Mouse (Mus musculus): ENCODE measurements at regions not wholly inside any gene's neighbourhood (a gene's known extent, or its start where the extent isn't known, plus 50 kb on each side); places are given as distances from the start of the nearest gene placed in this dataset.

DNA sequence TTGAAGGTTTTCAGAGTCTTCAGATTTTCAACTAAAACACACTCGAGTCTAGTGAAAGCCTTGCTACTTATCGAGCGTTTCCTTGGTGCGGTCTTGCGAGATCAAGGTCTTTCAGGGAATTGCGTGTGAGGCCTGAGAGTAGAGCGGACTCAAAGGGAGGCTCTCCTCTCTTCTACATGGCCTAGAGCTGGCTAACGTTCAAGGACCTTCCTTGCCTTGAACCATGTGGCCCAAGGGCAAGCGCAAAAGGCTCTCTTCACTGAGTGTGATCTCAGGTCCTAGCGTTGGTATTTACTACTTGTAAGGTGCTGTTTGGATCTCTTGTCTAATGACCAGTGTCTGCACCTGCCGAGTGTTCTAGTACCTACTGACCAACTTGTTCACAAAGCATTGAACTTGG, 324.4 kb downstream of the Gm45692 start:
- no peak for DNase-seq (ENCODE audit: low spot score)

DNA sequence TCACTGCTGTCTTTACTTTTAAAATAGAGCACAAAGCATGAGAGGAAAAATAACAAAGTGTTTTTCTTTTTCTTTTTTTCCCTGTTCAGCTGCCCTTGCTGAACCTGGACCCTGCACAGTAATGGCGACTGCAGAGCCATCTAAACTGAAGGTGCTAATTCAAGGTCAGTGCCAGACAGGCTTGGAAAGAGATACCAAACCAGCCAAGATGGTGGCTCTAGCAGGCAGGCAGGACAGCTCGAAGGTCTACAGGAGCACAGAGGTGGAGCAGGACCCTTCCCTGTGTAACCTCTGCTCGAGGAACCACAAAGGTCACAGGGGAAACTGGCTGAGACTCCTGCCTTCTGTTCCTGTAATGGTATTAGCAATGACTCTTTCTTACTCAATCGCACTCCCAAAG, 326.7 kb downstream of the Gm45692 start:
- DNase-seq (ENCODE audit: low spot score), result no peak

DNA sequence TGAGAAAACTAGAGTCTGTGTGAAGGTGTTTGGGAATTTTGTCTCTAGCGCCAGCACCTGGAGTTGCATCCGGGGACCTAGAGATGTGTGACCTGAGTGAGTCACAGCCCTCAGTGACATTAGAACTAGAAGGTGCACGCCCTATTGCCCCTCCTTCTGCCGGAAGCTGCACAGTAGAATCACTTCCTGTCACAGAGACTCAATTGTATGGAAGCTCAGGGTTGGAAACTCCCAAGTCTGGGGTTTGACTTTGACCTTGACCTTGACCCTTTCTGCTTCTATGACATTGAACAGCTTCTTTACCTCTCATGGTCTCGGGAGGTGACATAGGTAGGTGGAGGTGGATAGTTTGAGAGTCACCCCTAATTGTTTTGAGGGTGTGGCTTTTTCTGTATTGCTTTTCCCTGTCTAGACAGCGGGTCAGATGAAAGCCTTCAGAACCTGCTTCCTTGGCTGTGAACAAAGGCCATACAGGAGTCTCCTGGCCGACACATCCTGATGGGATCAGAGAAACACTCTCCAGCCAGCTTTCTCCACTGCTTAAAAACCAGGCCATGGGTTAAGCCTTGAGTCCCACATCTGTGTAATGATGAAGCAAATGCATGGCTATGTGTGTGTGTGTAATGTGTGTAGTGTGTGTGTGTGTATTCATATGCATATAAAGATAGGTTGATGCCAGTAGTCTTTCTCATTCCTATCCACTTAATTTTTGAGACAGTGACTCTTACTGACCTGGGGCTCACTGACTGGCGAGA, 328.7 kb downstream of the Gm45692 start:
- DNase-seq (ENCODE audit: low spot score), result no peak

DNA sequence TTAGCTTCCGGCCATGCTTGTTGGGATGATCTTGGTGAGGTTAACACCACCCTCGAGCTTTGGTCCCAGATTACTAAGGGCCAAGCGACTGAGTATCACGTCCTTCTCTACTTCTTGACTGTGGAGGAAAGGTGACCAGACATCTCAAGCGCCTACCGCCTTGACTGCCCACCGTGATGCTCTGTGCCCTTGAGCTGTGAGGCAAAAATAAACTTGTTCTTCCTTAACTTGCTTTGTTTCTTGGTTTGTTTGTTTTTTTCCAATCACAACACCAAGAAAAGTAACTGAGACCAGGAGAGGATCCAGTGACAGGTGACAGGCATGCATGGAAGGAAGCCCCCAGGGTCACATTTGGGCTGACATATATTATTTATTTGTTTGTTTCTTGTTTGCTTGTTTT, 330.0 kb downstream of the Gm45692 start:
- no peak for DNase-seq (ENCODE audit: low spot score)

DNA sequence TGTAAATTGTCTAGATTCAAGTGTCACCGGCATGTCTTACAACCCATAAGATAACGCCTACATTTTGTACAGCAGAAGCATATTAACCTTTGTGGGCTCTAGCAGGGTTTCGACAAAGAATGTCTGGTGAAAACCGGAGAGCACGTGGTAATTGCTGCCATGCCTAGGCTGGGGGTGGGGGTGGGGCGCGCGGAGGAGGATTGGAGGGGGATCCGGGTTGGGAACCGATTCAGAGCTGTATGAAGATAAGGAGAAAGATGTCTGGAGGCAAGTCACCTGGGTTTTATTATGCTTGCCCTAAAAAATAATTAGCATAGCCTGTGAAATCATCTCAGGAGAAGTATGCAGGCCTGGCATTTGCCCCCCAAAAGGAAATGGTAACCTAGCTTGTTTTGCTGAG, 331.2 kb downstream of the Gm45692 start:
- DNase-seq (ENCODE audit: low spot score), result no peak

DNA sequence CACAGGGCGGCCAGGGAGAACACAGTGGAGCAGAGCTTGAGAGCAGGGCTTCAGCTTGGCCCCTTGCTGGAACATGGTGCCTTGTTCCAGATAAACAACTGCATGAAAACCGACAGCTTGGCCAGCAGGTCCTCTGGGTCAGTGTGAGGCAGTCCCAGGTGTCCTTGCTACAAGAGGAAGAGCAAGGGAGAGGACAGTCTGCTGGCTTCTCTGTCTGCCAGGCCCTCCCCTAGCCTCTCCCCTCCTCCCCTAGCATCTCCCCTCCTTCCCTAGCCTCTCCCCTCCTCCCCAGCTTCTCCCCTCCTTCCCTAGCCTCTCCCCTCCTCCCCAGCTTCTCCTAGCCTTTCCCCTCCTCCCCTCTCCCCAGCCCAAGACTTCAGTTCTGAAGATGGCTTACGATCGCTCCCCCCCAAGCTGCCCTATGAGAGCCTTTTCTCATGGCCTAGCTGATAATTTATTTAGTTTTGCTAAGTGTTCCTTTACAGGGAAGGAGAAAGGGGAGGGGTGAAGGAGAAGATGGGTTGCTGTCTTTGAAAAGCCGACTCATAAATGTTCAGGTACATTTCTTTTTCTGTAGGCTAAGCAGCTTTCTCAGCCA, 333.7 kb downstream of the Gm45692 start:
- no peak for DNase-seq (ENCODE audit: low spot score)

DNA sequence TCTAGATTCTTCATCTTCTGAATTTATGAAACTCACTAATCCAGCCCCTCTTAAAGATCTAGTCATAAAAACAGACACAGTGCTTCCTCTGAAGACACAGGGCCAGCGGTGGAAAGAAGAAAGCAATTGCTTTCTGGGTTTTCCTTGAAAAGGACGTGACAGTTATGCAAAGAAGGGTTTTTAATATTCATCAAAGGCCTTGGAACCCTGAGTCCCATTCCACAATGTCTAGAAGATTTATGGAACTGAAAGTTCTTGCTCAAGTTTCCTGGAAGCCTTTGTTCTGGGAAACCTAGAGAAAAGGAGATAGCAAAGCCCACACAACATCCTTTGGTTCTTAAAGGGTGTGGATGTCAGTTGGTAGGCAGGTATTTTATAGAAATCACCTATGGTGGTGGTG, 346.0 kb downstream of the Gm45692 start:
- no peak for DNase-seq (ENCODE audit: low spot score)

DNA sequence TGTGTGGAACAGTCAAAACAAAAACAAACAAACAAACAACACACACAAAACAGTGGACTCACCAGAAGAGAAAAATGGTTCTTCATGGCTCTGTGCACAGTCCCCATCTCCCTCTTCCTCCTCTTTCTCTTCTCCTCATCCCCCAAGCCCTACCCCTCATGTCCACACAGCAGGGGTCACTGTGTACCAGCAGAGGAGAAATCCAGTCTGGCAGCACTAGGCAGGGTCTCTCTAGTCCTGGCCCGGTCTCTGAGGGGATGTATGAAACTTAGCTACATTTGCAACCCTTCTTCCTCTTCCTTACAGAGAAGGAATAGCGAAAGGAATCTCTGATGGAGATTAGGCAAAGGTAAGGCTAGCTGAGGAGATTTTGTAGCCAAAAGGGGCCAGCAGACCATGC, 349.1 kb downstream of the Gm45692 start:
- DNase-seq (ENCODE audit: low spot score), result no peak

DNA sequence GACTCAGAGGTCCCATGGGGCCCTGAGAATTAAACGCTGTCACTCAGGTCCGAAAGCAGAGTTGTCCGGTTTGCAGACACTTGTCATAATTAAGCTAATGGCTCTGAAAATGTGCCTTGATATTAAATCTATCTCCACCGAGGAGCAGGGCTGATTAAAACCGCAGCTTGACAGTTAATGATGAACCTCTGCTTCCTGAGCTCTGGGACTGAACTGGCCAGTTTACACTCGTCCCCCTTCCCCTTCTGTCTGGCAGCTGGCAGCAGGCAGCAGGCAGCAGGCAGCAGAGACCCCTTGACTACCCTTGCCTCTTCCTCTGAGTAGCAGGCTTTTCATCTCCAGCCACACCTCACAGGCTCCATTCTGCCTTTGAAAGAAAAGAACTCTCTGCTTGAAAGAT, 350.4 kb downstream of the Gm45692 start:
- DNase-seq (ENCODE audit: low spot score), result no peak

DNA sequence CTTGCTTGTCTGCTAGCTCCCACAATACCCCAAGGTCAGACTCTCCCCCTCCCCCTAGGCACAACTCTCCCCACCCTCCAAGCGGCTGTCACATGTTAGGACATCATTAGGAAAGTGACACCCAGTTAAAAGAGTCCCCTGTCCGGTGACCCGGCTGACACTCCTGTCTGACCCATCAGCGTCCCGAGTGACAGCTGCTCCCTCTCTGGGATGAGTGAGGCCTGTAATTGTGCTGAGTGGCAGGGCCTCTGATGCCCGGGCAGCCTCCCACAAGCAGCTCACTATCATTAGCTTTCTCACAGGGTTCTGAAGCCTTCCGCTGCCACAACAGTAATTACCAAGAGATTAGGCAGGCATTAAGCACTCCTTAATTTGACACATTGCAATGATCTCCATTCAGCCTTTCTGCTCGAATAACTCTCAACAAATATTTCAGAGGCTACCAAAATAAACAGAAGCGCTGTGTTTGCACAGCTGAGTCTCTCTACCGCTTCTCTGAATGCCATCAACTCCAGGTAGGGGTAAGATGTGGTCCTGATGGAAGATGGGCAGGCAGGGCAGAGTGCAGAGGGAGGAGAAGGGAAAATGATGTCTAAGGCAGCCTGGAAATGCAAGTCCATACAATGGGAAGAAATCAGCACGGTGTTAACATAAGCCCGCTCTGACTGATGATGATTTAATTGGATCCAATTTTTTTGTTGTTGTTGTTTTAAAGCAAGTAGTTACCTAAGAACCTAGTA, 352.6 kb downstream of the Gm45692 start:
- DNase-seq (ENCODE audit: low spot score), result no peak

DNA sequence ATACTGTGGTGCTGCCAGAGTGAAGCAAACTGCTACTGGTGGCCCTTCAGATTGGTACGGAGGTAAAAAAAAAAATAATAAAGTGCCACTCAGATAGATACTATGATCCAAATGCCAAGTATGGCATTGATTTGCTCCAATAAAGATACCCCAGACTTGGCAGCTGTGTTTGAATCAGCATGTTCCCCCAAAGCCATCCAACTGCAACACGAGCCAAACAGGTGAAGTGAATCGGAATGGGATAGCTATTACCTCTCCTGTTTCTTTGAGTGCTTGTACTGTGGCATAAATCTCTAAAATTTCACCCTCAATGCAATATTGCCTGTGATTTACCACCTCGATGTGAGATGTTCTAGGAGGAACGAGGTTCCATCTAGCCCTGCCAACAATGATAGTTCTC, 365.4 kb downstream of the Gm45692 start:
- DNase-seq (ENCODE audit: low spot score), result no peak

DNA sequence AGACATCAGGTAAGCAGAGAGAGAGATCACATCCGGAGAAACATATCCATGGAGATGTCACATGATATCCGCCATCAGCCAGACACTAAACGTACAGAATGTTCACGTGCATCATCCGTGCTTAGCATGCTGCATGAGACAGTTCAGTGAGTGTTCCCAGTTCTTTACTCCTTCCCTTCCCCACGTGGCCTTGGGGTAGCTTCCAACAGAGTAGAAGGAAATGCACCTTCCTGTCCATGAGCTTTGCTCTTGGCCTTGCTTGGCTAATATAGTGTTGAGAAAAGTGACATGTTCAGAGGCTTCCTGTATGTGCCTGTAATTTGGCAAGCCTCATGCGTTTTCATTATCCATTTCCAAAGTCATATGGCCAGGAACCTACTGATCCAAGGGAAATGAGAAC, 368.5 kb downstream of the Gm45692 start:
- no peak for DNase-seq (ENCODE audit: low spot score)

DNA sequence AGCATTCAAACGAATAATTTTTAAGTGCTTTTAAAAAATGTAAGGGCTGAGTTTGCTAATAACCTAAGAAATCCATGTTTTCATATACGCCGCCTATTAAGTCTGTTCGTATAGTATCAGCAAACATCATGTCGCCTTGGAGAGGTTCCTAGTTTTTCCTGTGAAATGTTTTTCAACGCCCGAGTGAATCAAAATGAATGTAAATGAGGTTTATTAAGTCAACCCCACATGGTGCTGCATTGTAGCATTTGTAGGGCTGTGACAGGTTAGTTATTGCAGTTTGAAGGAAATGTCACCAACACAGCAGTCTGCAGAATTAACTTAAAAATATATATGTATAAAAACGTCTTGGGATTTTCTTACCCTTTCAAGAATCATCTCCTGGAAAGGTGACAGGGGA, 369.3 kb downstream of the Gm45692 start:
- no peak for DNase-seq (ENCODE audit: low spot score)

DNA sequence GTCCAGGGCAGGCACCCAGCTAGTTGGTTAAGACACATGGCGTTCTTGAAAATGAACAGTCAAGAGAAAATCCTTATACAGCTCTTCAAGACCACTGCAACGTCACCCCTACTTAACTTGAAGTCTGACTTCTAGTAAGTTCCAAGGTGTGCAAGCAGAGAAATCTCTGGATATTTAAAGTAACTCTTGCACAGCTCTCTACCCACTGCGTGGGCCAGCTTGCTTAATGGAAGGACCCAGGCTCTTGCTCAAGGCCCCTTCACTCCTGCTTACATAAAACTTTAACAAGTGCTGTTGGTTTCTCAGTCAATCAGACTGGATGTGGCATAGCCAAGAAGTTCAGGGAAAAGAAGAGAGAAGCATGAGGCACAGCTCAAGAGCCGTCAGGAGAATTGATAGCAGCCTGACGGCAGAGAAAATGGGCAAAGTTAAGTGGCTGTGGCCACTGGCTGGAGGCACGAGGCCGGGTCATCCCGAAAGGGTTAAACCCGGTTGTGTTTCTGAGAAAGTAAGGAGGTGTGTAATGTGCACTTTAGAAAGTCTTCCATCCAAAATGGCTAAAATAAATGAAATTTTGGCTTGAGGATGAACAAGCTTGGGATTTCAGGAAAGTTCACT, 382.0 kb downstream of the Gm45692 start:
- DNase-seq (ENCODE audit: low spot score), result no peak

DNA sequence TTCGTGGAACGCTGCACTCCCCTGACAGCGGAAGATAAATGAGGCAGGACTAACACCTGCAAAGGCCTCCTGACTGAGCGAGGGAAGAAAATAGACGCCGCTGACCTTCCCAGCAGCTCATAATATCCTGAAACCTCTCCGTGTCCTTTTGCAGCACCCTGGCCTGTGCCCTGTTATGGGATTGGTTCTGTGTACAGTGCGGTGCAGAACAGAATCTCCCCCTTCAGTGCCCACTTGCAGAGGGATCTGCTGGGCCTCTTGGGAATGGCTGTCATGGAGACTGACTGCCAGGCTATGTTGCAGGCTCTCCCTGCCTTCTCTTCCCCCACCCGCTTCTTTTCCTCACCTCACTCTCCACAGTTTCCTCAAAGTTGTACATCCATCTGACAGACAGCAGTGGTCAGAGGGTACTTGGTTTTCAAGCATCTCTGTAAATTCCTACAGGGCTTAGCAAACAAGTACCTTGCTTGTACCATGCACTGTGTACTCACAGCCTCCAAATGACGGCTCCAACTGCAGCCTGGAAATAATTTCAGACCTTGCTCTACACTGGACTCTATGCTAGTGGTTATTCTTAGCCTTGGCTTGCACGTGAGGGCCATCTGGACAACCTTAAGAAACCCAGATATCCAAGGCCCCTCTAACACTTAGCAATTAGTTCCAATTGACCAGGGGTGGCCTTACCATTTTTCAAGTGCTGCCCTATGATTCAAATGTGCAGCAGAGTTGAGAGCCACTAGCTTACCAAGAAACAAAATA, 382.7 kb downstream of the Gm45692 start:
- no peak for DNase-seq (ENCODE audit: low spot score)

DNA sequence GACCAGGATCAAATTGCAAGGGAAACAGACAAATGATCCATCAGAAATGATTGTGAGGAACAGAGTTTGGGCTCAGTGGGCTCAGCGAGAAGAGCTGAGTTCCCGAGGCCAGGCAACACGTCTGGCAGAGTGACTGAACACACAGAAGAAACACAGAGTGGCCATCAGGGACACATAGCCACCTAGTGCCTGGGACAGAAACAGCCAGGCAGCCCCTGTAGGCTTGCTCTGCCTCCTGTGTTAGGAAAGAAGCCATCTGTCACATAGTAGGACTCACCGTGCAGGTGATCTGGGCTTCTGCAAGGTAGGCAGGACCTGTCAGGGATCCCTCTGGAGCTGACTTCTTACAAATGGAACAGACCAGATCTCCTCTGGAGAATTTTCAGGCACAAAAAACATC, 383.4 kb downstream of the Gm45692 start:
- DNase-seq (ENCODE audit: low spot score), result no peak

DNA sequence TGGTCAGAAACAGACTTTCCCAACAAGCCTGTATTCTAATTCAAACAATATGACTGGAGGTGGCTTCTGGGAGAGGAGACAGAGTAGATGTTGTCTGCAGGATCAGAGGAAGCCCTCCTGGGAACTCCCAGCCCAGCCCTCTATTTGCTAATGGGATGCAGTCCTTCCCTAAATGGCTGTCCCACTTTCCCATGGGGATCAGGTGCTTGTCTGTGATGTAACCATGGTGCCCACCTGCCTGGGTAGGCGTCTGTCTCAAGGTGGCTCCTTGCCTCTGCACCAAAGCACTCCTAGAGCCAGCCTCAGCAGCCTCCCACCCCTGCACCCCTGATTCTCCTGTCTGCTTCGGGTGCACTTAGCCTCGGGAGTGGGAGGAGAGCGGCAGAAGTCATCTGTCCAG, 384.6 kb downstream of the Gm45692 start:
- DNase-seq (ENCODE audit: low spot score), result no peak

DNA sequence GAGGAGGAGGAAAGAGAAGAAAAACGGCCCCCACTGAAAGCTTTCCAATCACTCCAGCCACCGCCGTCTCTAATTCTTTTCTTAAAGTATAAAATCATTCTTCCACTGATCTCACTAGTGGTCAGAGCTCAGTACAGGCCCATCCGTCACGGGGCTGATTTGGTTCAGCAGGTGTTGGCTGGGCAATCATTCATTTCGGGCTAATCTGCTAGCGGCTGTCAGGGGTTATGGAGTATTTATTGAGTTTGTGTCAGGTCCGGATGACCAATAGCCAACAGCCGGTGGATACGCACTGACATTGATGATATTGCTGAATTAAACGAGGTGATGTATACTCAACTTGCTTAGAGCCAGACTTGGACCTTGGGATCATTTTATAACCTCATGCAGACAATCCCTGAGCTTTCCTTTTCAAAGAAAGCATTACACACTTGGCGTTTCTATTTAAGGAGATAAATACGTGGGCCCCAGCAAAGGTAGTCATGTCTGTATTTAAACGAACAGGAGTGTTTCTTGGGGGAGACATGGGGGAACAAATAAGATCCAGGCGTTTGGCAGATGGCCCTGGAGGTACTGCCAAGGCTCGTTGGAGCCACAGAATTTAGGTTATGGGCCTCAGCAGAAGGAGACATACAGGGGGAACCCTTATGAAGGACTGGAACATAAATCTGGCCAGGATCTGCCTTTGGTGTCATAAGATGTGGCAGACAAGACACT, 385.1 kb downstream of the Gm45692 start:
- no peak for DNase-seq (ENCODE audit: low spot score)

DNA sequence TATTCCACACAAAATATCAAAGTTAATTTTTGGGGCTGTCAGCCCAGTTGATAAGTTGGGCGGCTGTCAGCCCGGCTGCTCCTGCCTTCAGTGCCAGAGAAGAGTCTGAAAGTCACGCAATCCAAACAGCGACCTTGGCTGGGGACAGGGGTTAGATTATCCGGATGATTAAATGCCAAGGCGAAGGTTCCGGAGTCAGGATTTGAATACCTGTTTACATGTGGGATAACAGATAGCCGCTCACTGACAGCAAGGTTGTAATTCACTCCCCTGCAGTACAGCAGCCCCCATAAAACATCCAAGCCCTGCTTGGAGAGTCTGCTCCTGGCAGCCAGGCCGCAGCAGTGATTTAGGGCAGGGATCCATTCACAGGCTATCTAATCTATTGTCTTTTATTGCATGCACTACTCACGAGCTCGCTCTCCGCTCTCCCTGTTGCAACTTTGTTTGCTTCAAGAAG, 388.3 kb downstream of the Gm45692 start:
- no peak for DNase-seq (ENCODE audit: low spot score)

DNA sequence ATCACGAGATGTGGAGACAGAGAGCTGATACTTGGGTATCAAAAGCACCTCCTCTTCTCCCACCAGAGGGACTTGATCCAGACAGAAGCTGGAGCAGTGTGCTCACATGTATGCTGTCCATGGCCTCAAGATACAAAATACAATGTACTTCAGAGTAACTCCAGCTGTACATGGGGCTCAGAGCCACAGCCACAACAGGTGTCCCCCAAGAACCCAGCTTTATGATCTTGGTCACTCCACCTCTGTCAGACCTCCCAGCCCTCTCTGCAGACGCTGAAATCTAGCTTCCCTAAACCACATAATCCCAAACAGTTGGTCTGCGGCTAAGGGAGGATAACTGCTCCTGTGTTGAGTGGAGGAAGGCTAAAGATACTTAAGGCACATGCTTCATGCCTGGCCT, 389.9 kb downstream of the Gm45692 start:
- DNase-seq (ENCODE audit: low spot score), result no peak

DNA sequence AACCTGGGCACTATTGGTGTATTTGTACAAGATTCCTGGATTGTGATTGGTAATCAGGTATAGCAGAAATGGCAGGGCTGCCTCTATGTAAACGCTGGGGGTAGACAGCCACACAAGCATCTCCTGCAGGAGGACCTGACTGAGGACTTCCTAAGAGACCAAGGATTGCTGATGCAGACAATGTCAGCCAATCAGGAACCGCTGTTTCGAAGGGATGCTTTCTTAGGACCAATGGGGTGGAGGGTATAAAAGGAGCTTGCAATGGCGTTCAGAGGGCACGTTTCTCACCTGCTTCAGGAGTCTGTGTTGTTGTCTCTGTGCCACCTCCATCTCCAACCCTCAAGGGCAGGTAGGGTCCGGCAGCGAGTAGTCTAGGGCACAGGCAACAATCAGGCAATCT, 393.7 kb downstream of the Gm45692 start:
- no peak for DNase-seq (ENCODE audit: low spot score)

DNA sequence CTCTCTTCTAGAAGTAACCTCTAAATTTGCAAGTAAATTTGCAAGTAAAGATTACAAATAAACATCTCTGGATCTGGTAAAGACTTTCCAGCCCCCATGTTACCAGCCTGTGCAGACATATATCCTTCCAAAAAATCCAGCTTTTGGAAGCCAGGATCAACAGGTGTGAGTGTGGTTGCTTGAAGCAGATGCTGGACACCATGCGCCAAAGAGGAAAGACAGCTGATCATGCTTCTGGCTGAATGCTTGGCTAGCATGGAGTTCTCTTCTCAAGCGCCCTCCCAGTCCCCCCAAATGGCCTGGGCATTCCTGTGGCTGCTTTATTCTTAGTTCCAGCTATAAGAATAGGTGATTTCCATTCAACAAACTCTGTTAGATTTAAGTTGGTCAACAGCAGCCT, 404.9 kb downstream of the Gm45692 start:
- no peak for DNase-seq (ENCODE audit: low spot score)
